Mouse (Mus musculus) liver, embryonic 14.5 days (tissue): ENCODE measurements around the gene Rnf167.

Source experiments
- CTCF ChIP-seq: IDR thresholded peaks from 2 replicates; pipeline ENCODE4 v1.5.1; 2016; ENCODE audit warnings: antibody characterized with exemption, low read depth, control low read depth
- EP300 ChIP-seq: IDR thresholded peaks from 2 replicates; pipeline ENCODE4 v1.6.1; 2016; ENCODE audit warnings: antibody characterized with exemption, low read depth

- no peak for TF ChIP-seq CTCF
- no peak for TF ChIP-seq EP300
Observed at GRCm38 (mm10) chr11:70667271-70668150, 20.5 kb downstream of the Rnf167 start.
